Comparison of ENCODE assay signal across 1 mouse cellular context in the genomic region with DNA sequence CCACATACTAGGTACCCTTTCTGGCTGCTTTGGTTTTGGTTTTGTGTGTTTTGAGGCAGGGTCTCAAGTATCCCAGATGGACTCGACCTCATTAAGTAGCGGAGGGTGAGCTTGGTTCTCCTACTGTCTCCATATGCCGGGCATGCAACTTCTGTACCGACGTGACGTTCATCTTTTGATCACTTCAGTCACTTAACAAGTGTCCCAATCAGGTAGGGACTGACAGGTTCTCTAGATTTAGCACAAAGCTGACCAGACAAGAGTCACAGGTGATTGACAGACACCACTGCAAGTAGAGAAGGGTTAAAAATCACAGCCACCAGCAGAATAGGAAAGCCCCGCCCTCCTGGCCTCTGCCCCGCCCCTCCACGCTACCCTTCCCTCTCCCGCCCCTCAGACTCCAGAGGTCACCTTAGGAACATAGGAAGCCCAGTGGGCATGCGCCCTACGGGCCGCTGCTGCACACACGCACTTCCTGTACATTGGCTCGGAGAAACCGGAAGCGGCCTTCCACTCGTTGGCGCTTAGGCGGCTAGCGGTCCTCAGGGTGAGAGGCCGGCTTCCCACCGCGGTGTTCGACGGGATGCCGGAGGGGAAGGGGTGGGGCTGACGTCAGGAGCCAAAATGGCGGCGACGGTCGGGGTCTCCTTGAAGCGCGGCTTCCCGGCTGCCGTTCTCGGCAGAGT.
TF ChIP-seq lines count a peak whose summit lies in the region.

Sdhb (plus strand) TSS at position 423 of the 686 bp plus-strand sequence.

TF ChIP-seq in CH12.LX, 34 proteins besides CTCF, POLR2A, EP300 and RAD21 (continued from another document):
- TF ChIP-seq ETS1 (conservative IDR thresholded peaks at IDR 0.05; ENCODE audit: low read depth, low read length) = 0 out of 2 replicates have a peak, but pooled peaks have one; percentile 20
- no peak for TF ChIP-seq MYC (IDR thresholded peaks at IDR 0.05; ENCODE audit: low read depth, low read length)
- no peak for TF ChIP-seq ZKSCAN1 (IDR thresholded peaks at IDR 0.05; ENCODE audit: borderline replicate concordance, low read depth, low read length)
- no peak for TF ChIP-seq PAX5 (IDR thresholded peaks at IDR 0.05; ENCODE audit: low read length)
- no peak for TF ChIP-seq TBP (conservative IDR thresholded peaks at IDR 0.05; ENCODE audit: low read depth, low read length)
- TF ChIP-seq CHD1 (IDR thresholded peaks at IDR 0.05; ENCODE audit: low read depth, low read length) = no peak
- no peak for TF ChIP-seq JUN (IDR thresholded peaks at IDR 0.05; ENCODE audit: insufficient read depth, low read depth, low read length)
- TF ChIP-seq E2F4 (IDR thresholded peaks at IDR 0.05; ENCODE audit: insufficient replicate concordance, low read depth, low read length) = 0 out of 2 replicates have a peak, but pooled peaks have one; percentile 51
- TF ChIP-seq KAT2A (IDR thresholded peaks at IDR 0.05; ENCODE audit: insufficient replicate concordance, low read length) = peak; percentile 75; the same call in 1 of the 2 replicates
- TF ChIP-seq GABPA (IDR thresholded peaks at IDR 0.05; ENCODE audit: insufficient replicate concordance, low read depth, low read length) = peak; percentile 53; the same call in 1 of the 2 replicates
- TF ChIP-seq TCF12 (IDR thresholded peaks at IDR 0.05; ENCODE audit: low read depth, low read length) = peak; percentile 88
- no peak for TF ChIP-seq ZC3H11A (IDR thresholded peaks at IDR 0.05; ENCODE audit: low read depth, low read length)
- TF ChIP-seq USF1 (IDR thresholded peaks at IDR 0.05; ENCODE audit: low read depth, low read length) = no peak
- peak; percentile 79; the same call in 1 of the 2 replicates for TF ChIP-seq MAZ (IDR thresholded peaks at IDR 0.05; ENCODE audit: low read depth, low read length)
- TF ChIP-seq MAX (IDR thresholded peaks at IDR 0.05; ENCODE audit: low read length) = no peak
- TF ChIP-seq USF2 (conservative IDR thresholded peaks at IDR 0.05; ENCODE audit: low read depth, low read length) = no peak
- TF ChIP-seq UBTF (IDR thresholded peaks at IDR 0.05; ENCODE audit: low read depth, low read length) = no peak
- TF ChIP-seq ZNF384 (IDR thresholded peaks at IDR 0.05; ENCODE audit: low read depth, low read length) = no peak
- peak; percentile 99 for TF ChIP-seq ELF1 (IDR thresholded peaks at IDR 0.05; ENCODE audit: low read depth, low read length)
- TF ChIP-seq SIN3A (IDR thresholded peaks at IDR 0.05; ENCODE audit: low read length) = peak; percentile 77; the same call in 1 of the 2 replicates
- TF ChIP-seq MAFK (IDR thresholded peaks at IDR 0.05; ENCODE audit: insufficient replicate concordance, low read length) = no peak
